Mouse (Mus musculus) G1E (cell line): Measurements from ENCODE around the gene Auts2. TPM values are rescaled to one million over a fixed set of nuclear protein-coding genes. Genes with fewer than 3 reads are reported as not detected.

ENCODE experiments used
- ATAC-seq: 2 replicates; pipeline ENCODE4 v1.8.0; 2016; ENCODE audit warnings: mild to moderate bottlenecking; ENCODE audit not compliant: insufficient number of reproducible peaks, poor library complexity, low FRiP score, severe bottlenecking; ENCODE audit errors: extremely low read depth
- DNase-seq: peaks from one replicate; pipeline ENCODE4 v3.0.0; 2012; ENCODE audit warnings: low spot score
- H3K27me3 ChIP-seq: 2 replicates; pipeline ENCODE4 v1.6.1; 2012; ENCODE audit warnings: mild to moderate bottlenecking, low read length, inconsistent platforms; ENCODE audit not compliant: insufficient read depth
- H3K36me3 ChIP-seq: replicated peaks from 2 replicates; pipeline ENCODE3; 2012; ENCODE audit warnings: mild to moderate bottlenecking, inconsistent platforms
- H3K4me1 ChIP-seq: 2 replicates; pipeline ENCODE4 v1.6.1; 2012; ENCODE audit warnings: low read depth, low read length, inconsistent platforms, mixed read lengths; ENCODE audit not compliant: insufficient read depth
- H3K4me3 ChIP-seq: 2 replicates; pipeline ENCODE4 v1.5.1; 2012; ENCODE audit warnings: low read depth, mild to moderate bottlenecking, inconsistent platforms, low read length, moderate library complexity, mixed read lengths
- H3K9me3 ChIP-seq: replicated peaks from 2 replicates; pipeline ENCODE4 v1.6.1; 2012; ENCODE audit warnings: inconsistent platforms
- CTCF ChIP-seq: IDR thresholded peaks from 2 replicates; pipeline ENCODE4 v1.5.1; 2012; ENCODE audit warnings: low read depth, low read length, inconsistent platforms, mixed read lengths
- GATA1 ChIP-seq: IDR thresholded peaks from 2 replicates; pipeline ENCODE4 v1.6.1; 2012; ENCODE audit warnings: borderline replicate concordance, low read length, inconsistent platforms, mixed read lengths
- GATA2 ChIP-seq: IDR thresholded peaks from 2 replicates; pipeline ENCODE4 v1.6.1; 2012; ENCODE audit warnings: low read depth, low read length, inconsistent platforms, borderline replicate concordance
- POLR2AphosphoS5 ChIP-seq: IDR thresholded peaks from 2 replicates; pipeline ENCODE4 v1.6.1; 2012; ENCODE audit warnings: low read depth, low read length, inconsistent platforms; ENCODE audit not compliant: insufficient replicate concordance
- TAL1 ChIP-seq: conservative IDR thresholded peaks from 2 replicates; pipeline ENCODE4 v1.6.1; 2012; ENCODE audit warnings: low read depth, low read length, inconsistent platforms, mixed read lengths
- polyA plus RNA-seq: library from polyadenylated mRNA; stranded (reverse); fragments of >175 nt; gene quantifications from 2 replicates; pipeline ENCODE4 v1.2.3, GENCODE M21; 2012
- total RNA-seq, 2 experiments: library from RNA; stranded (forward) in 1 of 2; stranded (reverse) in 1 of 2; fragments of 200-1000 nt in 1 of 2; fragments of >200 nt in 1 of 2; fragmentation: Nextera tagmentation in 1 of 2; gene quantifications; 2 replicates each; pipeline ENCODE4 v1.2.3; 2014 to 2017

Auts2 gene
- total and polyA plus RNA-seq, 3 experiments = 0.09 to 1.3 (median 0.90) TPM

GRCm38 (mm10) chr5:131772616-131773015 lies 770.5 kb downstream of the Auts2 start:
- Histone ChIP-seq H3K4me3 (no peak overlapping the region), H3K9me3 (peaks cover 67% of the 10 kb centered on the region), H3K4me1 (no peaks in the 10 kb centered on the region), H3K36me3 (no peaks in the 10 kb centered on the region), H3K27me3 (no peaks in the 10 kb centered on the region)
- ATAC-seq (no peak), DNase-seq (no peak)
- TF ChIP-seq TAL1 (no peak), GATA2 (no peak), GATA1 (no peak), CTCF (no peak), POLR2AphosphoS5 (no peak)

GRCm38 (mm10) chr5:131769273-131769672 lies 773.9 kb downstream of the Auts2 start:
- no peak for ATAC-seq
- Histone ChIP-seq H3K4me1 (no peaks in the 10 kb centered on the region), H3K27me3 (no peaks in the 10 kb centered on the region), H3K36me3 (no peaks in the 10 kb centered on the region), H3K4me3 (no peak overlapping the region), H3K9me3 (peaks cover 70% of the 10 kb centered on the region)
- DNase-seq = no peak
- TF ChIP-seq GATA1 (no peak), CTCF (no peak), GATA2 (no peak), POLR2AphosphoS5 (no peak), TAL1 (no peak)

GRCm38 (mm10) chr5:131767699-131768264 lies 775.4 kb downstream of the Auts2 start:
- TF ChIP-seq GATA2 = no peak
- no peak for TF ChIP-seq CTCF
- no peak for TF ChIP-seq POLR2AphosphoS5
- no peak for TF ChIP-seq TAL1
- TF ChIP-seq GATA1 = no peak
- no peak for DNase-seq

GRCm38 (mm10) chr5:131767176-131767575 lies 776.0 kb downstream of the Auts2 start:
- no peak overlapping the region for H3K4me3 ChIP-seq
- ATAC-seq = no peak
- TF ChIP-seq TAL1 = no peak
- no peak for TF ChIP-seq GATA2
- TF ChIP-seq GATA1 = no peak
- TF ChIP-seq CTCF = no peak
- no peak for TF ChIP-seq POLR2AphosphoS5

More at GRCm38 (mm10) chr5:131767699-131768264, 775.4 kb downstream of the Auts2 start:
- Histone ChIP-seq H3K36me3 (no peaks in the 10 kb centered on the region), H3K9me3 (peaks cover 64% of the 10 kb centered on the region), H3K4me1 (no peaks in the 10 kb centered on the region), H3K4me3 (no peak overlapping the region), H3K27me3 (no peaks in the 10 kb centered on the region)
- no peak for ATAC-seq

GRCm38 (mm10) chr5:131759432-131759831 lies 783.7 kb downstream of the Auts2 start:
- H3K9me3 ChIP-seq = peaks cover 59% of the 10 kb centered on the region
- H3K4me1 ChIP-seq = no peaks in the 10 kb centered on the region
- TF ChIP-seq GATA1 (no peak), POLR2AphosphoS5 (no peak), GATA2 (no peak), CTCF (no peak), TAL1 (no peak)

More at GRCm38 (mm10) chr5:131767176-131767575, 776.0 kb downstream of the Auts2 start:
- Histone ChIP-seq H3K27me3 (no peaks in the 10 kb centered on the region), H3K36me3 (no peaks in the 10 kb centered on the region), H3K9me3 (peaks cover 59% of the 10 kb centered on the region), H3K4me1 (no peaks in the 10 kb centered on the region)
- DNase-seq = no peak

GRCm38 (mm10) chr5:131750330-131750729 lies 792.8 kb downstream of the Auts2 start:
- Histone ChIP-seq H3K9me3 (peaks cover 68% of the 10 kb centered on the region), H3K27me3 (no peaks in the 10 kb centered on the region)
- no peak for ATAC-seq

More at GRCm38 (mm10) chr5:131759432-131759831, 783.7 kb downstream of the Auts2 start:
- ATAC-seq = no peak
- Histone ChIP-seq H3K4me3 (no peak overlapping the region), H3K36me3 (no peaks in the 10 kb centered on the region), H3K27me3 (no peaks in the 10 kb centered on the region)
- DNase-seq = no peak

GRCm38 (mm10) chr5:131749211-131749610 lies 793.9 kb downstream of the Auts2 start:
- DNase-seq (no peak), ATAC-seq (no peak)
- Histone ChIP-seq H3K4me1 (no peaks in the 10 kb centered on the region), H3K27me3 (no peaks in the 10 kb centered on the region), H3K9me3 (peaks cover 64% of the 10 kb centered on the region), H3K36me3 (no peaks in the 10 kb centered on the region), H3K4me3 (no peak overlapping the region)
- TF ChIP-seq POLR2AphosphoS5 = no peak
- TF ChIP-seq GATA1 = no peak
- TF ChIP-seq CTCF = no peak
- TF ChIP-seq TAL1 = no peak
- TF ChIP-seq GATA2 = no peak

More at GRCm38 (mm10) chr5:131750330-131750729, 792.8 kb downstream of the Auts2 start:
- DNase-seq = no peak
- no peak for TF ChIP-seq TAL1
- no peak for TF ChIP-seq GATA2
- no peak for TF ChIP-seq POLR2AphosphoS5
- TF ChIP-seq GATA1 = no peak
- TF ChIP-seq CTCF = no peak
- H3K36me3 ChIP-seq = no peaks in the 10 kb centered on the region
- no peaks in the 10 kb centered on the region for H3K4me1 ChIP-seq
- H3K4me3 ChIP-seq = no peak overlapping the region
